Mouse (Mus musculus) intestine, embryonic 16.5 days (tissue): ENCODE results near the gene Ptrhd1. TPM values are rescaled to one million over a fixed set of nuclear protein-coding genes. Genes with fewer than 3 reads are reported as not detected.
"Not testable (repeated sequence)": the region's sequence is repeated elsewhere in the genome, so short reads cannot be mapped to it uniquely, and the experiment has no call there.

Experiments
- ATAC-seq: fragments of 200-750 bp; cut with Nextera tagmentation; 2 replicates; pipeline ENCODE4 v1.8.0; 2017; ENCODE audit warnings: moderate TSS enrichment, moderate library complexity
- H3K27ac ChIP-seq: fragments of 300-500 bp; sonication (generic); 2 replicates; pipeline ENCODE4 v1.5.1; 2014; ENCODE audit warnings: mild to moderate bottlenecking, low read length
- H3K27me3 ChIP-seq: fragments of 300-500 bp; sonication (generic); replicated peaks from 2 replicates; pipeline ENCODE4 v1.6.1; 2014; ENCODE audit warnings: low read length, control low read depth, mixed read lengths; ENCODE audit not compliant: control insufficient read depth, insufficient read depth
- H3K36me3 ChIP-seq: fragments of 300-500 bp; sonication (generic); 2 replicates; pipeline ENCODE4 v1.6.1; 2014; ENCODE audit warnings: low read length, control low read depth; ENCODE audit not compliant: control insufficient read depth, insufficient read depth
- H3K4me1 ChIP-seq: fragments of 300-500 bp; sonication (generic); 2 replicates; pipeline ENCODE4 v1.6.1; 2014; ENCODE audit warnings: low read length, control low read depth, mixed read lengths; ENCODE audit not compliant: control insufficient read depth, insufficient read depth
- H3K4me2 ChIP-seq: fragments of 300-500 bp; sonication (generic); 2 replicates; pipeline ENCODE4 v1.6.1; 2014; ENCODE audit warnings: low read depth, low read length, control low read depth
- H3K4me3 ChIP-seq: fragments of 300-500 bp; sonication (generic); 2 replicates; pipeline ENCODE4 v1.5.1; 2014; ENCODE audit warnings: mild to moderate bottlenecking, low read length
- H3K9ac ChIP-seq: fragments of 300-500 bp; sonication (generic); 2 replicates; pipeline ENCODE4 v1.6.1; 2014; ENCODE audit warnings: low read depth, low read length
- H3K9me3 ChIP-seq: fragments of 300-500 bp; sonication (generic); 2 replicates; pipeline ENCODE4 v1.6.1; 2016; ENCODE audit warnings: low read length, control low read depth; ENCODE audit not compliant: control insufficient read depth
- WGBS: fragments of 180-500 bp; shearing (Covaris S2); extraction: QIAGEN DNeasy Blood & Tissue Kit; methylation state at CpG from one replicate; pipeline ENCODE4 v1.1.7; 2014; 5-methylcytosine and 5-hydroxymethylcytosine counted together
- polyA plus RNA-seq: library from polyadenylated mRNA; unstranded; fragments of >200 nt; fragmentation: Nextera tagmentation; extraction: Ambion mirVana; gene quantifications from 2 replicates; pipeline ENCODE4 v1.2.1, GENCODE M21; 2015

Gene Ptrhd1
- polyA plus RNA-seq, 1 experiment from 2014 or later: 5.6 TPM

GRCm38 (mm10) chr12:4232777-4233176 is 1.1 kb upstream of the Ptrhd1 start:
- Histone ChIP-seq H3K9ac (peak overlapping the region; percentile 23), H3K4me1 (peaks cover 5% of the 10 kb centered on the region), H3K27me3 (no peaks in the 10 kb centered on the region), H3K9me3 (no peaks in the 10 kb centered on the region), H3K27ac (no peak overlapping the region), H3K4me2 (peak overlapping the region; percentile 68), H3K4me3 (peak overlapping the region; percentile 73), H3K36me3 (no peaks in the 10 kb centered on the region)
- WGBS: 35% methylated on average over 4 of the region's 4 CpGs
- no peak for ATAC-seq

GRCm38 (mm10) chr12:4237481-4237880 is 3.7 kb downstream of the Ptrhd1 start:
- Histone ChIP-seq H3K27me3 (no peaks in the 10 kb centered on the region), H3K4me2 (no peak overlapping the region), H3K27ac (no peak overlapping the region), H3K9me3 (no peaks in the 10 kb centered on the region), H3K4me3 (no peak overlapping the region), H3K36me3 (no peaks in the 10 kb centered on the region), H3K4me1 (peaks cover 4% of the 10 kb centered on the region), H3K9ac (no peak overlapping the region)
- 93% methylated on average over 15 of the region's 15 CpGs for WGBS
- no peak for ATAC-seq

- H3K4me1 ChIP-seq, H3K27me3 ChIP-seq, H3K4me3 ChIP-seq, ATAC-seq, H3K9me3 ChIP-seq, H3K36me3 ChIP-seq, H3K9ac ChIP-seq, H3K27ac ChIP-seq, H3K4me2 ChIP-seq: not testable (repeated sequence)
- 67% methylated on average over 8 of the region's 8 CpGs for WGBS
Measured at GRCm38 (mm10) chr12:4240281-4240680, 6.5 kb downstream of the Ptrhd1 start.

GRCm38 (mm10) chr12:4243805-4244204 is 10.0 kb downstream of the Ptrhd1 start:
- Histone ChIP-seq H3K4me2 (no peak overlapping the region), H3K27me3 (no peaks in the 10 kb centered on the region), H3K4me1 (no peaks in the 10 kb centered on the region), H3K4me3 (no peak overlapping the region), H3K27ac (no peak overlapping the region), H3K9me3 (no peaks in the 10 kb centered on the region), H3K9ac (no peak overlapping the region), H3K36me3 (no peaks in the 10 kb centered on the region)
- WGBS: 87% methylated on average over 2 of the region's 2 CpGs
- ATAC-seq: no peak

- H3K4me1 ChIP-seq: no peaks in the 10 kb centered on the region
- no peaks in the 10 kb centered on the region for H3K9me3 ChIP-seq
- no peaks in the 10 kb centered on the region for H3K27me3 ChIP-seq
- H3K4me2 ChIP-seq: no peak overlapping the region
- 66% methylated on average over 10 of the region's 10 CpGs for WGBS
- no peaks in the 10 kb centered on the region for H3K36me3 ChIP-seq
- peak; percentile 79 for ATAC-seq
- H3K27ac ChIP-seq: no peak overlapping the region
- no peak overlapping the region for H3K9ac ChIP-seq
- no peak overlapping the region for H3K4me3 ChIP-seq
Measured at GRCm38 (mm10) chr12:4245742-4246141, 11.9 kb downstream of the Ptrhd1 start.

- Histone ChIP-seq H3K27ac (no peak overlapping the region), H3K9ac (no peak overlapping the region), H3K4me2 (no peak overlapping the region), H3K9me3 (no peaks in the 10 kb centered on the region), H3K4me3 (no peak overlapping the region), H3K4me1 (no peaks in the 10 kb centered on the region), H3K36me3 (no peaks in the 10 kb centered on the region), H3K27me3 (no peaks in the 10 kb centered on the region)
- 87% methylated on average over 6 of the region's 6 CpGs for WGBS
- ATAC-seq: no peak
Measured at GRCm38 (mm10) chr12:4249786-4250185, 16.0 kb downstream of the Ptrhd1 start.

GRCm38 (mm10) chr12:4252742-4253655 is 19.2 kb downstream of the Ptrhd1 start:
- H3K27me3 ChIP-seq: no peaks in the 10 kb centered on the region
- H3K9ac ChIP-seq: no peak overlapping the region
- no peaks in the 10 kb centered on the region for H3K4me1 ChIP-seq
- no peaks in the 10 kb centered on the region; the same call in 1 of the 2 replicates for H3K36me3 ChIP-seq
- WGBS: 83% methylated on average over 16 of the region's 16 CpGs
- H3K9me3 ChIP-seq: no peaks in the 10 kb centered on the region
- no peak overlapping the region for H3K4me2 ChIP-seq
- no peak overlapping the region for H3K27ac ChIP-seq
- H3K4me3 ChIP-seq: no peak overlapping the region
- peak; percentile 33; the same call in 1 of the 2 replicates for ATAC-seq

- WGBS: 93% methylated on average over 4 of the region's 4 CpGs
- Histone ChIP-seq H3K9me3 (no peaks in the 10 kb centered on the region), H3K4me2 (no peak overlapping the region), H3K27ac (no peak overlapping the region), H3K9ac (no peak overlapping the region), H3K4me3 (no peak overlapping the region), H3K4me1 (no peaks in the 10 kb centered on the region), H3K36me3 (peaks cover 6% of the 10 kb centered on the region), H3K27me3 (no peaks in the 10 kb centered on the region)
- no peak for ATAC-seq
Measured at GRCm38 (mm10) chr12:4267765-4268164, 33.9 kb downstream of the Ptrhd1 start.

GRCm38 (mm10) chr12:4271078-4271477 is 37.3 kb downstream of the Ptrhd1 start:
- Histone ChIP-seq H3K4me1 (no peaks in the 10 kb centered on the region), H3K9me3 (no peaks in the 10 kb centered on the region), H3K27ac (no peak overlapping the region), H3K27me3 (no peaks in the 10 kb centered on the region), H3K4me2 (no peak overlapping the region), H3K36me3 (peaks cover 10% of the 10 kb centered on the region), H3K4me3 (no peak overlapping the region), H3K9ac (no peak overlapping the region)
- no peak for ATAC-seq
- 90% methylated on average over 6 of the region's 6 CpGs for WGBS
